In the genomic region with DNA sequence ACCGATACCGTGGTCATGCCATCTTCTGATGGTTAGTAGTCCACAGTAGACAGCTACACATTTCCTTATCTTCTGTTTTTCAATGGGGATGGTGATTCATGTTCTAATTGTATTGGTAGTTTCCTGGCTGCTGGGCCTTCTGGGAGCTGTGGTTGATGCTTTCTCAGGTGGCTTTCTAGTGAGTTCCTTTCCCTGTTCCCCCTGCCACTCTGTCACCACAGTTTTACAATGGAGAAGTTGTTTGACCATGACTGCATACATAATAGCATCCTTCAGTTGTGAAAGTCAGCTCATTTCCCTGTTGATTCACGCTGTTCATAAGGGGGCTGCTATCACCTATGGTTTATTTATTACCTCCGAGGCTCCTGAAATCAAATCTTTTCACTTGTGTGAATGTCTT, we compare ENCODE assay signal across 23 mouse cellular contexts. TPM values are rescaled to one million over a fixed set of nuclear protein-coding genes. Genes with fewer than 3 reads are reported as not detected.
DNase-seq lines count a peak whose midpoint lies in the region; ATAC-seq and TF ChIP-seq lines count a peak whose summit lies in the region.
"Had no signal": no experiment of that assay in that cellular context is flagged by ENCODE, and none has a peak within 500 bp of the region (broad histone marks: within the 10 kb centered on the region; RNA-seq: fewer than 3 reads in every experiment).

No protein-coding gene starts in this region.

- WGBS in midbrain, embryonic 11.5 days, result 92% methylated on average over 4 of the region's 4 CpGs
- 93% methylated on average over 4 of the region's 4 CpGs for WGBS in midbrain, embryonic 10.5 days
- 94% methylated on average over 4 of the region's 4 CpGs for WGBS in cerebellum, adult 2 months

- DNase-seq in midbrain, embryonic 11.5 days (ENCODE audit: low spot score, missing footprints), result peak; percentile 17
- no peak for DNase-seq in midbrain, embryonic 10.5 days (ENCODE audit: low spot score)
- peak; percentile 69 for DNase-seq in CH12.LX (ENCODE audit: extremely low read depth)
- DNase-seq in spleen, adult 12 weeks (ENCODE audit: low spot score), result no peak
- DNase-seq in cerebellum, adult 2 months, result no peak
- no peak for DNase-seq in thymus, postnatal 36 days
- DNase-seq: adrenal gland, adult 2 months; adrenal gland, postnatal 10 days; adrenal gland, postnatal 25 days; B cell, adult 2 months; cerebellum, adult 11 months; cerebellum, adult 18-20 months; cerebellum, adult 9-11 months; cerebellum, postnatal 14 days; cerebellum, postnatal 36 days; forebrain, postnatal 0 days had no signal

- H3K79me2 ChIP-seq in CH12.LX (replicated peaks; ENCODE audit: control insufficient read depth, extremely low read depth, insufficient read depth, poor library complexity, severe bottlenecking), result no peaks in the 10 kb centered on the region

- in situ Hi-C loops in CH12.LX (cut with MboI; ENCODE audit: low pct_ligation_motif_present, low pct_unique_long_range_greater_than_20kb, low sequenced_read_pairs), result no loop called here

- TF ChIP-seq CTCF in CH12.LX (conservative IDR thresholded peaks at IDR 0.05 in 1 of 2, IDR thresholded peaks at IDR 0.05 in 1 of 2; ENCODE audit: low read depth in 2 of 2, low read length in 2 of 2), result no peak
- no peak for TF ChIP-seq CTCF in cerebellum, adult 2 months (IDR thresholded peaks at IDR 0.05; ENCODE audit: borderline replicate concordance, insufficient read depth, low read depth, low read length)

- no peak overlapping the region for H3K4me2 ChIP-seq in midbrain, embryonic 11.5 days
- H3K4me2 ChIP-seq in CH12.LX (ENCODE audit: insufficient read depth, low read depth, poor library complexity, severe bottlenecking), result no peak overlapping the region
- H3K4me2 ChIP-seq: embryonic facial prominence, embryonic 12.5 days; forebrain, embryonic 13.5 days; forebrain, embryonic 15.5 days had no signal

- no peaks in the 10 kb centered on the region for H3K9me3 ChIP-seq in midbrain, embryonic 11.5 days (ENCODE audit: control insufficient read depth, low read length)
- H3K9me3 ChIP-seq in midbrain, embryonic 10.5 days (replicated peaks), result no peaks in the 10 kb centered on the region
- no peaks in the 10 kb centered on the region for H3K9me3 ChIP-seq in CH12.LX (replicated peaks; ENCODE audit: low read length)
- H3K9me3 ChIP-seq: embryonic facial prominence, embryonic 10.5 days; embryonic facial prominence, embryonic 12.5 days; forebrain, embryonic 13.5 days; forebrain, embryonic 15.5 days had no signal

- H3K27ac ChIP-seq in midbrain, embryonic 11.5 days (ENCODE audit: low read depth, low read length), result no peak overlapping the region
- H3K27ac ChIP-seq in midbrain, embryonic 10.5 days (replicated peaks), result no peak overlapping the region
- no peak overlapping the region for H3K27ac ChIP-seq in CH12.LX (ENCODE audit: insufficient read depth, low read depth)
- no peak overlapping the region for H3K27ac ChIP-seq in cerebellum, adult 2 months (ENCODE audit: insufficient read depth, low read length)
- H3K27ac ChIP-seq: embryonic facial prominence, embryonic 10.5 days; embryonic facial prominence, embryonic 12.5 days; forebrain, embryonic 13.5 days; forebrain, embryonic 15.5 days had no signal

- TF ChIP-seq RAD21 in CH12.LX (IDR thresholded peaks at IDR 0.05; ENCODE audit: low read depth, low read length), result no peak

- ATAC-seq in midbrain, embryonic 11.5 days (ENCODE audit: low FRiP score), result no peak
- ATAC-seq in granulocyte monocyte progenitor cell, adult 5-6 weeks (replicated peaks; ENCODE audit: poor library complexity, severe bottlenecking), result peak; percentile 56
- ATAC-seq in megakaryocyte progenitor cell, adult 5-6 weeks (replicated peaks; ENCODE audit: poor library complexity), result peak; percentile 56
- ATAC-seq: CD4-positive, CD25-positive, alpha-beta regulatory T cell, adult 4 months; forebrain, embryonic 13.5 days; forebrain, embryonic 15.5 days; forebrain, postnatal 0 days had no signal

- H3K36me3 ChIP-seq in midbrain, embryonic 11.5 days (ENCODE audit: control insufficient read depth, insufficient read depth, low read length), result 0 out of 2 replicates have a peak, but pooled peaks cover 2% of the 10 kb centered on the region
- H3K36me3 ChIP-seq in midbrain, embryonic 10.5 days, result peaks cover 55% of the 10 kb centered on the region
- H3K36me3 ChIP-seq in CH12.LX (replicated peaks in 1 of 2; ENCODE audit: control insufficient read depth in 1 of 2, insufficient read depth in 1 of 2, low read length in 1 of 2), result peaks cover 12 to 85% of the 10 kb centered on the region in 2 experiments

- peak; percentile 17; the same call in 1 of the 2 replicates for TF ChIP-seq EP300 in CH12.LX (IDR thresholded peaks at IDR 0.05; ENCODE audit: low read length)

- dilution Hi-C loops in CH12.LX (cut with MboI; ENCODE audit: extremely low pct_ligation_motif_present, extremely low pct_unique_long_range_greater_than_20kb, low sequenced_read_pairs), result no loop called here

- no peaks in the 10 kb centered on the region for H3K4me1 ChIP-seq in midbrain, embryonic 11.5 days (ENCODE audit: control insufficient read depth, insufficient read depth, low read length)
- H3K4me1 ChIP-seq in midbrain, embryonic 10.5 days, result no peaks in the 10 kb centered on the region
- H3K4me1 ChIP-seq in CH12.LX (ENCODE audit: control insufficient read depth in 1 of 2, insufficient read depth in 2 of 2), result peaks cover 3 to 39% of the 10 kb centered on the region in 2 experiments; a peak in 3 of 4 replicates
- H3K4me1 ChIP-seq in cerebellum, adult 2 months (ENCODE audit: control insufficient read depth, insufficient read depth, low read length), result no peaks in the 10 kb centered on the region
- H3K4me1 ChIP-seq: embryonic facial prominence, embryonic 10.5 days; embryonic facial prominence, embryonic 12.5 days; forebrain, embryonic 13.5 days; forebrain, embryonic 15.5 days had no signal

- H3K4me3 ChIP-seq in midbrain, embryonic 11.5 days (ENCODE audit: low read depth, low read length), result no peak overlapping the region
- no peak overlapping the region for H3K4me3 ChIP-seq in midbrain, embryonic 10.5 days
- no peak overlapping the region for H3K4me3 ChIP-seq in CH12.LX (replicated peaks in 1 of 3; ENCODE audit: low read depth in 2 of 3, low read length in 2 of 3, poor library complexity in 1 of 3)
- H3K4me3 ChIP-seq in cerebellum, adult 2 months (replicated peaks; ENCODE audit: insufficient read depth, low read depth, low read length), result no peak overlapping the region
- H3K4me3 ChIP-seq: embryonic facial prominence, embryonic 10.5 days; embryonic facial prominence, embryonic 12.5 days; forebrain, embryonic 13.5 days; forebrain, embryonic 15.5 days had no signal

- H3K9ac ChIP-seq in midbrain, embryonic 11.5 days (ENCODE audit: low read length), result no peak overlapping the region
- H3K9ac ChIP-seq in CH12.LX (ENCODE audit: insufficient read depth, low read depth), result no peak overlapping the region
- H3K9ac ChIP-seq: embryonic facial prominence, embryonic 12.5 days; forebrain, embryonic 13.5 days; forebrain, embryonic 15.5 days; forebrain, postnatal 0 days had no signal

- no peaks in the 10 kb centered on the region for H3K27me3 ChIP-seq in midbrain, embryonic 11.5 days (ENCODE audit: control insufficient read depth, insufficient read depth, low read length)
- no peaks in the 10 kb centered on the region for H3K27me3 ChIP-seq in midbrain, embryonic 10.5 days (ENCODE audit: low read depth, poor library complexity, severe bottlenecking)
- no peaks in the 10 kb centered on the region for H3K27me3 ChIP-seq in CH12.LX (replicated peaks)
- H3K27me3 ChIP-seq in cerebellum, adult 2 months (ENCODE audit: control insufficient read depth, insufficient read depth, low read length), result no peaks in the 10 kb centered on the region
- H3K27me3 ChIP-seq: embryonic facial prominence, embryonic 12.5 days; forebrain, embryonic 13.5 days; forebrain, embryonic 15.5 days had no signal

- TF ChIP-seq POLR2A in CH12.LX (IDR thresholded peaks at IDR 0.05; ENCODE audit: low read depth, low read length), result no peak
- no peak for TF ChIP-seq POLR2A in cerebellum, adult 2 months (IDR thresholded peaks at IDR 0.05; ENCODE audit: borderline replicate concordance, insufficient read depth, low read length)

TF ChIP-seq in CH12.LX, 34 proteins besides CTCF, POLR2A, EP300 and RAD21:
- no peak for TF ChIP-seq ZC3H11A (IDR thresholded peaks at IDR 0.05; ENCODE audit: low read depth, low read length)
- TF ChIP-seq TCF12 (IDR thresholded peaks at IDR 0.05; ENCODE audit: low read depth, low read length), result no peak
- no peak for TF ChIP-seq TBP (conservative IDR thresholded peaks at IDR 0.05; ENCODE audit: low read depth, low read length)
- TF ChIP-seq MXI1 (IDR thresholded peaks at IDR 0.05; ENCODE audit: low read depth, low read length), result no peak
- TF ChIP-seq ZNF384 (IDR thresholded peaks at IDR 0.05; ENCODE audit: low read depth, low read length), result no peak
- no peak for TF ChIP-seq POLR2AphosphoS2 (IDR thresholded peaks at IDR 0.05; ENCODE audit: low read depth, low read length)
- no peak for TF ChIP-seq GABPA (IDR thresholded peaks at IDR 0.05; ENCODE audit: insufficient replicate concordance, low read depth, low read length)
- TF ChIP-seq MAX (IDR thresholded peaks at IDR 0.05; ENCODE audit: low read length), result no peak
- TF ChIP-seq SMC3 (IDR thresholded peaks at IDR 0.05; ENCODE audit: low read depth, low read length), result no peak
- no peak for TF ChIP-seq CHD1 (IDR thresholded peaks at IDR 0.05; ENCODE audit: low read depth, low read length)
- peak; percentile 41; the same call in 1 of the 2 replicates for TF ChIP-seq ETS1 (conservative IDR thresholded peaks at IDR 0.05; ENCODE audit: low read depth, low read length)
- no peak for TF ChIP-seq MAFK (IDR thresholded peaks at IDR 0.05; ENCODE audit: insufficient replicate concordance, low read length)
- peak; percentile 48; the same call in 1 of the 2 replicates for TF ChIP-seq MEF2A (IDR thresholded peaks at IDR 0.05; ENCODE audit: borderline replicate concordance, low read depth, low read length)
TF ChIP-seq in CH12.LX: peak in this region for 2.

RNA-seq across cellular contexts. Expression of gene Xrcc5, which starts 53.6 kb away (rescaled TPM):
- polyA plus RNA-seq in midbrain, embryonic 11.5 days (2014; fragmentation: Nextera tagmentation; extraction: Ambion mirVana), result 52.3 and 57.7 TPM in 2 replicates
- polyA plus RNA-seq in midbrain, embryonic 10.5 days (2016; fragmentation: Nextera tagmentation; extraction: Ambion mirVana), result 46.6 and 48.7 TPM in 2 replicates
- total RNA-seq in CH12.LX (2012; rRNA removed) (53.4 and 58.6 TPM in 2 replicates), CH12.LX (2014; rRNA removed) (83.5 and 93.1 TPM in 2 replicates)
- 60.3 and 62.6 TPM in 2 replicates for polyA plus RNA-seq in CH12.LX (2012; ENCODE audit: insufficient read length, low read depth)
- 1.8 TPM in 2 replicates for total RNA-seq in granulocyte monocyte progenitor cell, adult 5-6 weeks (2014; fragmentation: Nextera tagmentation)
- total RNA-seq in granulocyte monocyte progenitor cell, adult 5-6 weeks (2017), result 6.5 and 8.1 TPM in 2 replicates
- 12.0 and 12.4 TPM in 2 replicates for total RNA-seq in megakaryocyte progenitor cell, adult 5-6 weeks (2015)
- total RNA-seq in megakaryocyte progenitor cell, adult 5-6 weeks (2017), result 11.6 and 18.9 TPM in 2 replicates
- polyA plus RNA-seq in cerebellum, adult 2 months (2012; rRNA removed), result 13.3 TPM in 2 replicates

Comparison
In these comparisons a context has a peak if more than half of its experiments do, and no peak if none do; other contexts are left out.
1. DNase-seq: peak in midbrain, embryonic 11.5 days (single experiment) and CH12.LX (single experiment); none in midbrain, embryonic 10.5 days (single experiment), spleen, adult 12 weeks (single experiment), cerebellum, adult 2 months (0 of 2) and thymus, postnatal 36 days (0 of 2).